Mouse (Mus musculus) right cerebral cortex, postnatal 25 days (tissue): ENCODE measurements around the gene Zfyve9.

Experiments
- DNase-seq: peaks from one replicate; pipeline ENCODE4 v3.0.0; 2022

The Zfyve9 gene

DNA sequence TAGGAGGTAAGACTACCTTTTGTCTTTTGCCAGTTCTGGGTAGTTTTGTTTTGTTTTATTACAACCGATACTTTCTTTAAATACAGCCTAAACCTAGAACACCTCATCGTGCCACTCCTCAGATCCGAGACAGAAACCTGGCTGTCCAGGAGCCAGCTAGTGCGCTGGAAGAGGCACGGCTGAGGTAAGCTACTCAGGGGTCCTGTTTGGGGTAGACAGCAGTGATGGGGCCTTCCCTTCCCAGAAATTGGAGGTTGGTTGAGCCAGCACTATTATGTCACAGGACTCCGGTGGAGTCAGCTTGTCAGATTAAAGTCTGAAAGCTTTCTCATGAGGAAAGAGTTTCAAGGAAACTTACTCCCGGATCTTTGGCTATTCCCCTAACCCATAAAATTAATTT, 178.7 kb downstream of the Zfyve9 start:
- no peak for DNase-seq

DNA sequence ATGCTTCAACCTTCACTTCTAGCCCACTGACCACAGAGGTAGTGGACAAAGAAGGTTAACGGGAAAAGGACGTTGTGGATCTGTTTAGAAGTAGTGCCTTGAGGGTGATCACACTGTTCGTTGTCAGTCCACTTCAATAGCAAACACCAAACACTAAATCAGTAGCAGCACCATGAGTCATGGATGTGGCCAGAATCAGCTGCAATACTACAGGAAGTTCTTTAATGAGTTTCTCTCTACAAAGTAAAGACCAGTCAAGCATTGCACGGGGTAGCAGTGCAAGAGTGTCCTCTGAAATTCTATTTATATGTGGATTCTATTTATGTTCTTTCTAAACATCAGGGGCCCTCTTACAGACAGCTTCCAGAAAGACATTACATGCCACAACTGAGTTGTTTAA, 182.3 kb downstream of the Zfyve9 start:
- DNase-seq: no peak

- DNase-seq: no peak
These were observed 184.8 kb downstream of the Zfyve9 start for GRCm38 (mm10) chr4:108595785-108596184.

- no peak for DNase-seq
These were observed 187.2 kb downstream of the Zfyve9 start for GRCm38 (mm10) chr4:108593376-108593775.
